Mouse (Mus musculus): ENCODE data around the gene Hsd17b2.

DNA sequence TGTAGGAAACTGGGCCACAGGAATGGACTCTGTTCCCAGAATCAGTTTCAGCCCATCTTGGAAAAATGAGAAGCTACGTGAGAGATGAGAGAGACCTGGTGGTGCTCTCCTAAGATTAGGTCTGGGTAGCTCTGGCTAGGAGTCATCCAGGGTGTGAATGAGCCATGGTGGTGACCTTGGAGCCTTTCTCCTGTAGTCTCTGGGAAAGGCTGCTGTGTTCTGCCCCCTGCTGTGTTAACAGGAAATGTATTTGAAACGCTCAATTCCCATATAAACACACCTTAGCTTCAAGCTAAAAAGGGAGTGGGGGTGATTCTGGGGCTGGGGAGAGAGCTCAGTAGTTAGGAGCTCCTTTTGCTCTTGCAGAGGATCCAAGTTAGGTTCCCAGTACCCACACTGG, 45.7 kb downstream of the Hsd17b2 start:
- TF ChIP-seq CTCF (IDR thresholded peaks at IDR 0.05; ENCODE audit: insufficient read depth, low read length): no peak
- no peak for TF ChIP-seq POLR2A (IDR thresholded peaks at IDR 0.05; ENCODE audit: borderline replicate concordance, extremely low read depth, low read depth, low read length)
